Mouse (Mus musculus): ENCODE results near the gene Itpkb.

GRCm38 (mm10) chr1:180406336-180407035 lies 76.2 kb downstream of the Itpkb start:
- TF ChIP-seq CHD2 (IDR thresholded peaks at IDR 0.05; ENCODE audit: low read depth, low read length) (no peak), ZNF384 (IDR thresholded peaks at IDR 0.05; ENCODE audit: low read depth, low read length) (no peak), HCFC1 (IDR thresholded peaks at IDR 0.05; ENCODE audit: borderline replicate concordance, insufficient read depth, low read length) (no peak)
